Mouse (Mus musculus) adipocyte (in vitro differentiated cells): ENCODE data around the gene Hps6.
"Not testable (repeated sequence)": the region's sequence is repeated elsewhere in the genome, so short reads cannot be mapped to it uniquely, and the experiment has no call there.

Source experiments
- DNase-seq: peaks from one replicate; pipeline ENCODE4 v3.0.0-alpha.2; 2016; ENCODE audit warnings: low spot score

The Hps6 gene

GRCm38 (mm10) chr19:46003371-46004226 is at the start of gene Hps6:
Hps6 (plus strand) TSS chr19:46003508.
- DNase-seq = peak; percentile 84

- DNase-seq = no peak
These were observed 46.6 kb upstream of the Hps6 start for GRCm38 (mm10) chr19:45956736-45957135.

GRCm38 (mm10) chr19:45960770-45961169 is 42.5 kb upstream of the Hps6 start:
- DNase-seq = no peak

- DNase-seq = no peak
These were observed 18.9 kb upstream of the Hps6 start for GRCm38 (mm10) chr19:45984379-45984778.

GRCm38 (mm10) chr19:45988238-45988637 is 15.1 kb upstream of the Hps6 start:
- no peak for DNase-seq

- DNase-seq = no peak
These were observed 12.1 kb upstream of the Hps6 start for GRCm38 (mm10) chr19:45991171-45991570.

- not testable (repeated sequence) for DNase-seq
These were observed 9.9 kb upstream of the Hps6 start for GRCm38 (mm10) chr19:45993441-45993840.

- DNase-seq = no peak
These were observed 9.1 kb upstream of the Hps6 start for GRCm38 (mm10) chr19:45993981-45994737.

- DNase-seq = no peak
These were observed 5.9 kb upstream of the Hps6 start for GRCm38 (mm10) chr19:45997365-45997764.

- peak; percentile 96 for DNase-seq
These were observed 5.3 kb upstream of the Hps6 start, which contains the start of gene Armh3 for GRCm38 (mm10) chr19:45997785-45998693. Armh3 (minus strand) TSS chr19:45998488.

- no peak for DNase-seq
These were observed 4.6 kb upstream of the Hps6 start for GRCm38 (mm10) chr19:45998694-45999217.

GRCm38 (mm10) chr19:45999378-45999777 is 3.9 kb upstream of the Hps6 start:
- no peak for DNase-seq

- DNase-seq = no peak
These were observed 1.0 kb upstream of the Hps6 start for GRCm38 (mm10) chr19:46002279-46002678.

GRCm38 (mm10) chr19:46004814-46005466 is 1.6 kb downstream of the Hps6 start:
- DNase-seq = no peak

- no peak for DNase-seq
These were observed 2.4 kb downstream of the Hps6 start for GRCm38 (mm10) chr19:46005680-46006079.

GRCm38 (mm10) chr19:46014572-46015178 is 11.4 kb downstream of the Hps6 start:
- DNase-seq = peak; percentile 94

GRCm38 (mm10) chr19:46016023-46016422 is 12.7 kb downstream of the Hps6 start:
- DNase-seq = no peak

GRCm38 (mm10) chr19:46024959-46025358 is 21.7 kb downstream of the Hps6 start:
- no peak for DNase-seq

- DNase-seq = no peak
These were observed 23.3 kb downstream of the Hps6 start for GRCm38 (mm10) chr19:46026567-46026966.

- DNase-seq = peak; percentile 20
These were observed 25.5 kb downstream of the Hps6 start for GRCm38 (mm10) chr19:46028747-46029320.
